Mouse (Mus musculus) liver, embryonic 14.5 days (tissue): ENCODE measurements around the gene Dus4l.

ENCODE experiments used
- CTCF ChIP-seq: IDR thresholded peaks from 2 replicates; pipeline ENCODE4 v1.5.1; 2016; ENCODE audit warnings: antibody characterized with exemption, low read depth, control low read depth
- EP300 ChIP-seq: IDR thresholded peaks from 2 replicates; pipeline ENCODE4 v1.6.1; 2016; ENCODE audit warnings: antibody characterized with exemption, low read depth

DNA sequence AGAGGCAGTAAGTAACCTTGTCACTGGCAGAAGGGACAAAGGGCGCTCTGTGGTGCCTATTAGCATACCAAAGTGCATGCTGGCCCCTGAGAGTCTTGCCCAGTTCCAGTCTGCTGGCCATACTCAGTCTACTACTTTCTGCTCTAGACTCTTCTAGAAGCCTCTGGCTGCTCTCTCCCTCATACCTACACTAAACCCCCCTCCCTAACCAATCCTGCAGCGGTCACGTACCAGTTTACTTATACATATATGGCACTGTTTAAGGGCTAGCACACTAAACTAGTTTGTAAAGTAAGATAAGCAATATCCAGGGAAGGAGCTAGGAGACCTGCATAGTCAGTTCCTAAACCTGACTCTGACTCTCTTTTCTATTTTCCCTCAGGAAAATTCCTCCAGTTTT is 60.3 kb downstream of the Dus4l start:
- TF ChIP-seq EP300 (no peak), CTCF (no peak)
